Mouse (Mus musculus) layer of hippocampus, adult 18-20 months (tissue): ENCODE data around the gene Fcer2a. TPM values are rescaled to one million over a fixed set of nuclear protein-coding genes. Genes with fewer than 3 reads are reported as not detected.

Experiments used
- DNase-seq, 2 experiments: peaks; one replicate each; pipeline ENCODE4 v3.0.0; 2022; ENCODE audit warnings: low spot score in 2 of 2
- long read RNA-seq: library from polyadenylated mRNA; stranded (forward); transcript quantifications from one replicate; pipeline ENCODE4 v2.0.0, GENCODE M21; 2021
- total RNA-seq, 2 experiments: library from RNA; stranded (reverse); gene quantifications; 2 replicates each; pipeline ENCODE4 v1.2.3; 2021

The Fcer2a gene
- not detected for total RNA-seq
- long read RNA-seq, partial matches to known transcripts: 0 of 2 reads
- long read RNA-seq, other reads (novel, unspliced or antisense): 2 of 2 reads

- no peak for DNase-seq
Measured at GRCm38 (mm10) chr8:3694121-3694520, at the start of gene Fcer2a. Gene Fcer2a (minus strand): TSS chr8:3694175.

- no peak for DNase-seq
Measured at GRCm38 (mm10) chr8:3736947-3737346, 43.0 kb upstream of the Fcer2a start.

- DNase-seq: no peak
Measured at GRCm38 (mm10) chr8:3735599-3735998, 41.6 kb upstream of the Fcer2a start.

DNA sequence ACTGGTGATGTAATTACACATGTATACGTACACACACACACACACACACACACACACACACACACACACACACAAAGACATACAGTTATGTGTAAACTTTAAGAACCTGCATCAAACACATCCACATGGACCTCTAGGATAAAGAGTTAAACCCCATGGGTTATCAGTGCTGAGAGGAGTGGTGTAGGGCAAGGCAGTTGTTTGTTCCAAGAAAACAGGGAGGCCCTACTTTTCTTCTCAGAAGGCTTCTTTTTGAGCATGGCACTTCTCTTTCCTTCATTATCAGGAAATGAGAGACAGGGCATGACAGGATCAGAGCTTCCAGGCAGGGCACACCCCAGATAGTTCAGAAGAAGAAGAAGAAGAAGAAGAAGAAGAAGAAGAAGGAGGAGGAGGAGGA, 40.1 kb upstream of the Fcer2a start:
- DNase-seq: no peak

- DNase-seq: no peak
Measured at GRCm38 (mm10) chr8:3721041-3721440, 27.1 kb upstream of the Fcer2a start.

- no peak for DNase-seq
Measured at GRCm38 (mm10) chr8:3720551-3720950, 26.6 kb upstream of the Fcer2a start, which contains the start of gene Clec4g. Gene Clec4g (minus strand): TSS chr8:3720651.

DNA sequence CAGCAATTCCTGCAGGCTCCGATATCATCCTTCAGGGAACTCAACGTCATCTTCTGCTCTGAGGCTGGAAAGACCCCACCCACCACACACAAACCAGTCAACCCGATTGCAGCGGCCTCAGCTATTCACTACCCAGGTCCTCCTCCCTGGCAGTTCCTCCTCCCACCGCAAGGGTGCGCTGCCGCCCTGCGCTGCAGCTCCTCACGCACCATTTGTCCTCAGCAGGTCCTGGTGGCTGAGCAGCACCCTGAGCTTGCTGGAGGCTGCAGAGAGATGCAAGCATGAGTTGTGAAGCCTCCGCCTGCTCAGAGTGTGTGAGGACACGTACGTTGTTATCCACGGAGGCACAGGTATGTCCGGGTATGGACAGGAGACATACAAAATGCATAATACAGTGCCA, 24.6 kb upstream of the Fcer2a start:
- peak; percentile 20 to 57 for DNase-seq

DNA sequence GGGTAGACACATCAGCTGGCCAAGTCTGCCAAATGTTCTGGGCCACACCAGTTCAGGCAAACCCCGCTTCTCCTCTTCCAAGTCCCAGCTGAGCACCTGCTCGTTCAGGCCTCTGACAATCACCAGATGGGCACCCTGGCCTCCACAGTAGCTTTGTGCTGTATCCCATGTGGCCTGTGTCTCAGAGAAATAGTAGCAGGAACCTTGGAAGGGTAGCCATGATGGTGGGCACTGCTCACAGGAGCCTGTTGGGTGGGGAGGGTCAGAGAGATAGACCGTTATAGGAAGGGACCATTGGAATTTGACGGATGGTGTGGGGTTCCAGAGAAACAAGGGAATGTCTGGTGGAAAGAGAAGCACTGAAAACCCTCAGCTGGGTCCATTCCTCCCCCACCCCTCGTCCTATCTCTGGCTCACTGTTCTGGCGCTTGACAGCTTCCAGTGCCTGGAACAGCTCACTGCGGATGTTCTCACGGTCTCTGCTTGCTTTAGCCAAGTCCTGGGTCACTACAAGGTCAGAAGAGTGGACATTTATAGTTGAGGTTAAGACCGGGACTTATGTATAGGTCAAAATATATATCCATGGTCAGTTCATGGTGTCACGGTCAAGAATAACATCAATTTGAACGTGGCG, 23.5 kb upstream of the Fcer2a start:
- no peak for DNase-seq

DNA sequence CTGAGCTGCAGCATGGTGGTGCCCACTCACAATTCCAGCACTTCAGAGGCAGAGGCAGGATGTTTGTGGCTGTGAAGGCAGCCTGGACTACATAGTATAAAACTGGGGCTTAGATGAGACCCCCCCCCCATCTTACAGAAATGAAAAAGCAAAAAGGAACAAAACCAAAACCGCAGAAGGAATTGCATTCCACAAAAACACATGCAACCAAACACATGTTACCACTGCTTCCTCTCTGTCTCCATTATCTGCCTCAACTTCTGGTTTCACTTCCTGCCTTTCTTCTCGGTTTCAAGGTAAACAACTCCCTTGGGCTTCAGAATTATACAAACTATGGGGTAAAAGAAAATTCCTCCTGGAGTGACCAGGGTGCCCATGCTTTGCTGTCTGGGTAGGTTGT, 17.7 kb upstream of the Fcer2a start:
- DNase-seq: no peak

- no peak for DNase-seq
Measured at GRCm38 (mm10) chr8:3710312-3710711, 16.3 kb upstream of the Fcer2a start.

- no peak for DNase-seq
Measured at GRCm38 (mm10) chr8:3707611-3708010, 13.6 kb upstream of the Fcer2a start.

DNA sequence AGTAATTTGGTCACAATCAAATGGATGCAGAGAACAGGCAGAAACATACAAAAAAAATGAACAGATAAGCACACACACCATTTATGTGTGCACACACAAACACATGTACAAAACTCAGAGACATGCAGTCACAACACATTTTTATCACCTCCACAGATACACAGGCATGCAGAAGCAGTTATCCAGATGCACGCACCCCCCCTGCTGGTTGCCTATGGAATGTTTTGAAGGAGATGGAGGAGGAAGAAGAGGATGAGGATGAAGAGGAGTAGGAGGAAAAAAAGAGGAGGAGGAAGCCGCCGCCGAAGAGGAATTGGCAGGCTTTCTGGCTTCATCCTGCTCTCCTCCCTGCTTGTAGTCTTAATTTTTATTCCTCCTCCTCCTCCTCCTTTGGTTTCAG, 11.7 kb upstream of the Fcer2a start:
- peak in 1 of 2 experiments; percentile 55 for DNase-seq

- DNase-seq: no peak
Measured at GRCm38 (mm10) chr8:3701491-3701890, 7.5 kb upstream of the Fcer2a start.

- DNase-seq: no peak
Measured at GRCm38 (mm10) chr8:3690774-3691173, 3.2 kb downstream of the Fcer2a start.

GRCm38 (mm10) chr8:3687537-3687936, 6.4 kb downstream of the Fcer2a start:
- DNase-seq: no peak

DNA sequence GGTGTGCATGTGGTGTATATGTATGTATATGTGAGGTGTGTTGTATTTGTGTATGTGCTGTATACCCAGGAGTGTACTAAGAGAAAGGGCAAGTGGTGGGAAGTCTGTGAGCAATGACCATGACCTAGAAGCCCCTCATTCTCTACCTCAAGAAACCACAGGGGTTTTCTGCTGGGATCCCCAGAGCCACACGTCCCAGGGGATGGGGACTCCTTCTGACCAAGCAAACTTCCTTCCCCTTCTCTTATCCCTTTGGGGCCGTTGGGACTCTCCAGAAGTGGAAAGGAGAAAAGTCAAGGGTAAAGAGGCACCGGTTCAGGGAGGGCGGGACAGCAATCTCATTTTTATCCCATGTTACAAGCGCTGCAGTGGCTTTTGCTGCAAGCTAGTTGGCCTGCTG, 8.6 kb downstream of the Fcer2a start:
- no peak for DNase-seq

GRCm38 (mm10) chr8:3684530-3684929, 9.4 kb downstream of the Fcer2a start:
- DNase-seq: no peak

DNA sequence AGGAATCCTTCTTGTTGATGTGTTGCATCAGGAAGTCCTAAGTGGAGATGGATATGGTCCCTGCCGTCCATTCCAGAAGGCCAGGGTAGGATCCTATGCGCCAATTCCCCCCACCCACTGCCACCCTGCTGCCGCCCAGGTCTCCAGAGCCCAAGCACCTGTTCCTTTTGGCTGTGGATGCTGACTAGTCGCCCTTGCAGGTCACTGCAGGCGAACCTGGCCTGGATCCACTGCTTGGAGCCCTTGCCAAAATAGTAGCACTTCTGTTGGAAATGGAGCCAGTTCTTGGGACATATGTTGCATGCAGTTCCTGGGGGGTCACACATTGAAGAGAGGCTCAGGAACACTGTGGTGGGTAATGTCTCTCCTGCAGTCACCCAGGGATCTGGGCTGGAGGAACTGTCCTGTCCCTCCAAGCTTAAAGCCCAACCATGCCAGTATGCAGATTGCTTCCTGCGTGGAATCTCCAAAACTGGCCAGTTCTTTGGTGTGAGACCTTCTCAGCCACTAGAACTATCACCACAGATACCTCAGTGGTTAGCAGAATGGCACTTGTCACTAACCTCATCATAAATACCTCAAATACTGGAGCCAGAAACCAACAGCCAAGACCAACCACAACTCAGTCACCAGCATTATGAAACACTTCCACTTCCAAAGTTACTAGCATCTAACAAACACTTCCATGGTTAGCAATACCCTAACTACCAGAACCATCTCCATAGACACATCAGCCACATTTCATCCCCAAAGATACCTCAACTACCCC, 10.4 kb downstream of the Fcer2a start:
- DNase-seq: no peak

DNA sequence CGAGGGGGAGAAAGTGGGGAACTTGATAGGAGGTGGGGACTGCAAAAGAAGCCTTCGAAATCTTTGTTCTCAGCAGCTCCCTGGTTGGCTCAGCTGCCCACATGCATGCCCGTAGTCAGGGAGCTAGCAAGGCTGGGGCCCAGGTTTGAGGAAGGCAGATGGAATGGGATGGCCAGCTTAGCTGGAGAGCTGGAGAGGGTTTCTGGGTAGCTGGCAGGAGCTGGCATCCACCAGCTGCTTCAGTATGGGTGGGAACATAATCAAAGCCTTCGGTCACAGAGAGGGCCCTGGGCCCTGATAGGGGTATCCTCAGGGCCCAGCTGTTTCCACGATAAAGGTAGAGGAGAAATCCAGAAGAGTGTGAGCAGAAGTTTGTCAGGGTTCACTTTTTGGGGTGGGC, 11.5 kb downstream of the Fcer2a start:
- no peak for DNase-seq

GRCm38 (mm10) chr8:3679656-3680055, 14.3 kb downstream of the Fcer2a start:
- no peak for DNase-seq

DNA sequence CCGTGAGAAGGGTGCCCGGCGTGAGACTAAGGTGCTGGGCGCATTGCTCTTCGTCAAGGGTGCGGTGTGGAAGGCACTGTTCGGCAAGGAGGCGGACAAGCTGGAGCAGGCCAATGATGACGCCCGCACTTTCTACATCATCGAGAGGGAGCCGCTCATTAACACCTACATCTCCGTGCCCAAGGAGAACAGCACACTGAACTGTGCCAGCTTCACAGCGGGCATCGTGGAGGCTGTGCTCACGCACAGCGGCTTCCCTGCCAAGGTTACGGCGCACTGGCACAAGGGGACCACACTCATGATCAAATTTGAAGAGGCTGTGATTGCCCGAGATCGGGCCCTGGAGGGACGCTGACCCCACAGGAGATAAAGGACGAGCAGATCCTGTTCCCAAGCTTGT, 14.7 kb downstream of the Fcer2a start:
- no peak for DNase-seq

- no peak for DNase-seq
Measured at GRCm38 (mm10) chr8:3678831-3679230, 15.1 kb downstream of the Fcer2a start.
